Mouse (Mus musculus) MEL (cell line): ENCODE measurements around the gene Ppp1r1a. TPM values are rescaled to one million over a fixed set of nuclear protein-coding genes. Genes with fewer than 3 reads are reported as not detected.
A peak's percentile ranks its signal among the peaks of the same experiment; 100 is the strongest.

ENCODE experiments used
- DNase-seq: peaks from one replicate; pipeline ENCODE4 v3.0.0; 2011; ENCODE audit warnings: low read depth, low spot score
- H3K27ac ChIP-seq: 2 replicates; pipeline ENCODE4 v1.5.1; 2012; ENCODE audit warnings: low read depth, mild to moderate bottlenecking, control low read depth, low read length, moderate library complexity; ENCODE audit not compliant: control insufficient read depth
- H3K27me3 ChIP-seq, 2 experiments: fragments of 150-350 bp in 1 of 2; sonication (generic) in 1 of 2; 2 replicates each; pipeline ENCODE4 v1.6.1; 2012; ENCODE audit warnings: low read length in 2 of 2, mild to moderate bottlenecking in 2 of 2, improper control_type of control experiment in 1 of 2, moderate library complexity in 1 of 2; ENCODE audit not compliant: insufficient read depth in 2 of 2, control insufficient read depth in 1 of 2
- H3K36me3 ChIP-seq, 2 experiments: 2 replicates each; pipeline ENCODE4 v1.6.1; 2012 to 2014; ENCODE audit warnings: low read length in 2 of 2, improper control_type of control experiment in 1 of 2, inconsistent platforms in 1 of 2, mild to moderate bottlenecking in 1 of 2; ENCODE audit not compliant: insufficient read depth in 2 of 2, control insufficient read depth in 1 of 2
- H3K4me1 ChIP-seq, 2 experiments: fragments of 150-350 bp in 1 of 2; sonication (generic) in 1 of 2; 2 replicates each; pipeline ENCODE4 v1.6.1; 2012; ENCODE audit warnings: low read length in 2 of 2, improper control_type of control experiment in 1 of 2, mild to moderate bottlenecking in 1 of 2; ENCODE audit not compliant: insufficient read depth in 2 of 2, control insufficient read depth in 1 of 2
- H3K4me3 ChIP-seq, 2 experiments: fragments of 150-350 bp in 1 of 2; sonication (generic) in 1 of 2; 2 replicates each; pipeline ENCODE4 v1.5.1; 2012; ENCODE audit warnings: low read depth in 2 of 2, low read length in 2 of 2, mild to moderate bottlenecking in 2 of 2, moderate library complexity in 2 of 2, control low read depth in 1 of 2, improper control_type of control experiment in 1 of 2; ENCODE audit not compliant: control insufficient read depth in 1 of 2, insufficient read depth in 1 of 2
- H3K79me2 ChIP-seq: 2 replicates; pipeline ENCODE4 v1.6.1; 2012; ENCODE audit warnings: mild to moderate bottlenecking, low read length, moderate library complexity; ENCODE audit not compliant: control insufficient read depth, poor library complexity, insufficient read depth
- H3K9ac ChIP-seq: 2 replicates; pipeline ENCODE4 v1.6.1; 2012; ENCODE audit warnings: low read depth, mild to moderate bottlenecking, control low read depth, low read length, moderate library complexity; ENCODE audit not compliant: control insufficient read depth, poor library complexity, severe bottlenecking
- H3K9me3 ChIP-seq: fragments of 150-350 bp; sonication (generic); replicated peaks from 2 replicates; pipeline ENCODE4 v1.6.1; 2012; ENCODE audit warnings: mild to moderate bottlenecking, low read length, improper control_type of control experiment, moderate library complexity; ENCODE audit not compliant: insufficient read depth
- BHLHE40 ChIP-seq: IDR thresholded peaks from 2 replicates; pipeline ENCODE4 v1.6.1; 2012; ENCODE audit warnings: low read depth, mild to moderate bottlenecking, inconsistent platforms, low read length, improper control_type of control experiment, borderline replicate concordance
- CHD1 ChIP-seq: IDR thresholded peaks from 2 replicates; pipeline ENCODE4 v1.6.1; 2012; ENCODE audit warnings: low read depth, mild to moderate bottlenecking, inconsistent platforms, low read length, improper control_type of control experiment
- CHD2 ChIP-seq: IDR thresholded peaks from 2 replicates; pipeline ENCODE4 v1.6.1; 2011; ENCODE audit warnings: low read length, improper control_type of control experiment
- CTCF ChIP-seq, 3 experiments: IDR thresholded peaks in 2 of 3; conservative IDR thresholded peaks in 1 of 3; 2 replicates each; pipeline ENCODE4 v1.5.1; 2011 to 2012; ENCODE audit warnings: low read length in 3 of 3, low read depth in 2 of 3, mild to moderate bottlenecking in 2 of 3, improper control_type of control experiment in 1 of 3, inconsistent platforms in 1 of 3, mixed read lengths in 1 of 3, moderate library complexity in 1 of 3; ENCODE audit not compliant: control insufficient read depth in 1 of 3, insufficient read depth in 1 of 3, poor library complexity in 1 of 3, severe bottlenecking in 1 of 3
- E2F4 ChIP-seq: IDR thresholded peaks from 2 replicates; pipeline ENCODE4 v1.6.1; 2011; ENCODE audit warnings: low read depth, low read length, improper control_type of control experiment, borderline replicate concordance
- ELF1 ChIP-seq: IDR thresholded peaks from 2 replicates; pipeline ENCODE4 v1.6.1; 2014; ENCODE audit warnings: low read depth, mild to moderate bottlenecking, inconsistent platforms, low read length, improper control_type of control experiment, moderate library complexity
- EP300 ChIP-seq, 2 experiments: IDR thresholded peaks; 2 replicates each; pipeline ENCODE4 v1.6.1; 2011; ENCODE audit warnings: improper control_type of control experiment in 2 of 2, low read length in 2 of 2, low read depth in 1 of 2, mild to moderate bottlenecking in 1 of 2
- ETS1 ChIP-seq: IDR thresholded peaks from 2 replicates; pipeline ENCODE4 v1.6.1; 2012; ENCODE audit warnings: low read depth, mild to moderate bottlenecking, inconsistent platforms, low read length, improper control_type of control experiment, moderate library complexity
- GATA1 ChIP-seq: IDR thresholded peaks from 2 replicates; pipeline ENCODE4 v1.6.1; 2011; ENCODE audit warnings: low read depth, low read length, improper control_type of control experiment
- KAT2A ChIP-seq: conservative IDR thresholded peaks from 2 replicates; pipeline ENCODE4 v1.6.1; 2012; ENCODE audit warnings: low read depth, low read length, improper control_type of control experiment, inconsistent platforms
- MAFK ChIP-seq: IDR thresholded peaks from 2 replicates; pipeline ENCODE4 v1.6.1; 2011; ENCODE audit warnings: low read depth, mild to moderate bottlenecking, low read length, improper control_type of control experiment, borderline replicate concordance
- MAZ ChIP-seq: IDR thresholded peaks from 2 replicates; pipeline ENCODE4 v1.6.1; 2012; ENCODE audit warnings: low read depth, mild to moderate bottlenecking, inconsistent platforms, low read length, improper control_type of control experiment
- MYB ChIP-seq: IDR thresholded peaks from 2 replicates; pipeline ENCODE4 v1.6.1; 2011; ENCODE audit warnings: mild to moderate bottlenecking, low read depth, low read length, improper control_type of control experiment
- MYC ChIP-seq: IDR thresholded peaks from 2 replicates; pipeline ENCODE4 v1.6.1; 2011; ENCODE audit warnings: low read depth, mild to moderate bottlenecking, low read length, improper control_type of control experiment, moderate library complexity
- NELFE ChIP-seq: IDR thresholded peaks from 2 replicates; pipeline ENCODE4 v1.6.1; 2011; ENCODE audit warnings: low read depth, low read length, improper control_type of control experiment
- NRF1 ChIP-seq: IDR thresholded peaks from 2 replicates; pipeline ENCODE4 v1.6.1; 2014; ENCODE audit warnings: low read depth, mild to moderate bottlenecking, inconsistent platforms, low read length, improper control_type of control experiment, moderate library complexity; ENCODE audit not compliant: poor library complexity, insufficient read depth, severe bottlenecking
- POLR2A ChIP-seq, 2 experiments: IDR thresholded peaks; 2 replicates each; pipeline ENCODE4 v1.6.1; 2011 to 2012; ENCODE audit warnings: low read length in 2 of 2, mild to moderate bottlenecking in 2 of 2, control low read depth in 1 of 2, improper control_type of control experiment in 1 of 2, low read depth in 1 of 2, moderate library complexity in 1 of 2; ENCODE audit not compliant: control insufficient read depth in 1 of 2, insufficient read depth in 1 of 2, poor library complexity in 1 of 2
- RCOR1 ChIP-seq: IDR thresholded peaks from 2 replicates; pipeline ENCODE4 v1.6.1; 2012; ENCODE audit warnings: low read depth, mild to moderate bottlenecking, inconsistent platforms, low read length, improper control_type of control experiment
- SMC3 ChIP-seq: IDR thresholded peaks from 2 replicates; pipeline ENCODE4 v1.6.1; 2011; ENCODE audit warnings: low read depth, low read length, improper control_type of control experiment
- TAL1 ChIP-seq: IDR thresholded peaks from 2 replicates; pipeline ENCODE4 v1.6.1; 2012; ENCODE audit warnings: mild to moderate bottlenecking, inconsistent platforms, low read length, moderate library complexity, mixed read lengths
- UBTF ChIP-seq: IDR thresholded peaks from 2 replicates; pipeline ENCODE4 v1.6.1; 2012; ENCODE audit warnings: low read depth, mild to moderate bottlenecking, inconsistent platforms, low read length, improper control_type of control experiment, moderate library complexity, borderline replicate concordance; ENCODE audit not compliant: insufficient read depth
- USF1 ChIP-seq: IDR thresholded peaks from 2 replicates; pipeline ENCODE4 v1.6.1; 2014; ENCODE audit warnings: low read depth, mild to moderate bottlenecking, inconsistent platforms, low read length, improper control_type of control experiment, moderate library complexity
- polyA plus RNA-seq, 2 experiments: library from polyadenylated mRNA; stranded (reverse) in 1 of 2; unstranded in 1 of 2; fragments of >175 nt in 1 of 2; fragments of >200 nt in 1 of 2; gene quantifications; 2 replicates each; pipeline versions ENCODE4 v1.2.1 to v1.2.4; 2012; ENCODE audit warnings: low replicate concordance in 2 of 2, low read depth in 1 of 2; ENCODE audit not compliant: insufficient read length in 2 of 2, insufficient read depth in 1 of 2, missing spikeins in 1 of 2
- total RNA-seq: library from RNA; depleted of rRNA; stranded (reverse); fragments of 300-350 nt; gene quantifications from 2 replicates; pipeline ENCODE4 v1.2.3, GENCODE M21; 2012

The Ppp1r1a gene
- total and polyA plus RNA-seq, 3 experiments: not detected

GRCm38 (mm10) chr15:103549475-103549874, 11.7 kb upstream of the Ppp1r1a start:
- TF ChIP-seq KAT2A (no peak), NRF1 (no peak), CHD2 (no peak), MAZ (no peak), BHLHE40 (no peak), ELF1 (no peak), MYB (no peak)

GRCm38 (mm10) chr15:103547983-103548382, 10.2 kb upstream of the Ppp1r1a start:
- Histone ChIP-seq H3K36me3 (no peaks in the 10 kb centered on the region), H3K27ac (no peak overlapping the region), H3K27me3 (no peaks in the 10 kb centered on the region; a peak in 1 of 4 replicates), H3K4me3 (no peak overlapping the region), H3K4me1 (no peaks in the 10 kb centered on the region), H3K79me2 (no peaks in the 10 kb centered on the region), H3K9me3 (no peaks in the 10 kb centered on the region), H3K9ac (no peak overlapping the region)
- peak; percentile 10 for DNase-seq
- peak in 1 of 3 experiments; percentile 11; a peak in 1 of 6 replicates for TF ChIP-seq CTCF (IDR thresholded peaks at IDR 0.05 in 2 of 3, conservative IDR thresholded peaks at IDR 0.05 in 1 of 3; ENCODE audit: control insufficient read depth in 1 of 3, insufficient read depth in 1 of 3, low read depth in 2 of 3, low read length in 3 of 3, poor library complexity in 1 of 3, severe bottlenecking in 1 of 3)
- TF ChIP-seq NELFE: no peak

More at GRCm38 (mm10) chr15:103549475-103549874, 11.7 kb upstream of the Ppp1r1a start:
- no peak overlapping the region for H3K4me3 ChIP-seq
- no peaks in the 10 kb centered on the region for H3K36me3 ChIP-seq
- H3K4me1 ChIP-seq: no peaks in the 10 kb centered on the region
- no peaks in the 10 kb centered on the region for H3K9me3 ChIP-seq
- no peak overlapping the region for H3K27ac ChIP-seq
- peak; percentile 22 for DNase-seq
- no peaks in the 10 kb centered on the region for H3K79me2 ChIP-seq
- no peaks in the 10 kb centered on the region; a peak in 1 of 4 replicates for H3K27me3 ChIP-seq
- H3K9ac ChIP-seq: no peak overlapping the region

DNA sequence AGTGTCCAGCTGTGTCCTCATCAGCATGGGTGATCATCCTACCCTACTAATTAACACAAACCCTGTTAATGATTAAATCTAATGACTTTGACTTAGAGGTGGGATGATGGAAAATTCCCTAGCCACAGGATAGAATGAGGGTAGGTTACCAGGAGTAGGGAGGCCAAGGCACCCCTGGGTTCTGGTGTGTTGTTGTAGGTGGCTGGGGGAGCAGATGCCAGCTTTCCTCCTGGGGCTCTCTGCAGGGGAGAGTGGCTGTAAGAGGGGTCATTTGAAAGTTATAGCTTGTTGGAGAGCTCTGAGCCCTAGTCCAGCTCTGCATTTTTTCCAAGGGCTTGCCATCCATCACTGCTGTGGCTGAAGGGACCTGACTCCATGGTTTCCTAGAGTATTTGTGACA, 4.7 kb upstream of the Ppp1r1a start:
- H3K27ac ChIP-seq: no peak overlapping the region
- DNase-seq: no peak
- no peaks in the 10 kb centered on the region for H3K79me2 ChIP-seq
- no peak overlapping the region for H3K4me3 ChIP-seq
- TF ChIP-seq CHD2 (no peak), E2F4 (no peak), USF1 (no peak), CHD1 (no peak), GATA1 (no peak), TAL1 (no peak), UBTF (no peak), KAT2A (no peak), MAFK (no peak), POLR2A (IDR thresholded peaks at IDR 0.05; ENCODE audit: control insufficient read depth in 1 of 2, insufficient read depth in 1 of 2, low read depth in 1 of 2, low read length in 2 of 2, poor library complexity in 1 of 2) (no peak), MYC (no peak), NRF1 (no peak), SMC3 (no peak), RCOR1 (no peak), ETS1 (no peak), EP300 (IDR thresholded peaks at IDR 0.05; ENCODE audit: low read depth in 1 of 2, low read length in 2 of 2) (no peak), NELFE (no peak)
- no peaks in the 10 kb centered on the region for H3K4me1 ChIP-seq
- H3K9ac ChIP-seq: no peak overlapping the region
- no peaks in the 10 kb centered on the region; a peak in 1 of 4 replicates for H3K27me3 ChIP-seq
- no peaks in the 10 kb centered on the region for H3K9me3 ChIP-seq
- H3K36me3 ChIP-seq: no peaks in the 10 kb centered on the region
